Mouse (Mus musculus) CD4-positive, CD25-positive, alpha-beta regulatory T cell, adult 4 months (primary cell): Measurements from ENCODE around the gene Slc12a3. TPM values are rescaled to one million over a fixed set of nuclear protein-coding genes. Genes with fewer than 3 reads are reported as not detected.

Experiments
- ATAC-seq: one replicate; pipeline ENCODE4 v1.8.0; 2017
- polyA plus RNA-seq, 2 experiments: library from polyadenylated mRNA; unstranded; fragments of 100-300 nt; shearing (Covaris generic); gene quantifications; one replicate each; pipeline ENCODE4 v1.2.1; 2017

Slc12a3 gene
- polyA plus RNA-seq, 2 experiments from 2014 or later, result 0.19 TPM; not detected in 1

- ATAC-seq, result peak; percentile 42
These were observed 79.6 kb downstream of the Slc12a3 start for GRCm38 (mm10) chr8:94408443-94409080.

GRCm38 (mm10) chr8:94409523-94409922 lies 80.5 kb downstream of the Slc12a3 start:
- ATAC-seq, result no peak

GRCm38 (mm10) chr8:94412518-94412917 lies 83.5 kb downstream of the Slc12a3 start:
- no peak for ATAC-seq

GRCm38 (mm10) chr8:94413509-94413908 lies 84.5 kb downstream of the Slc12a3 start:
- peak; percentile 84 for ATAC-seq

- ATAC-seq, result peak; percentile 31
These were observed 86.2 kb downstream of the Slc12a3 start for GRCm38 (mm10) chr8:94415218-94415617.

Other genes starting within 250 kb of the Slc12a3 start
- 1 to 10 TPM; 7.2 to 7.5 TPM for gene Bbs2, start 230.3 kb upstream of the Slc12a3 start, polyA plus RNA-seq
- gene Mt4, start 192.0 kb upstream of the Slc12a3 start, polyA plus RNA-seq, result not detected
- not detected for gene Mt3, start 176.6 kb upstream of the Slc12a3 start, polyA plus RNA-seq
- not detected for gene Mt2, start 156.5 kb upstream of the Slc12a3 start, polyA plus RNA-seq
- gene Mt1, start 150.1 kb upstream of the Slc12a3 start, polyA plus RNA-seq, result 1 to 10 TPM; 3.5 to 4.2 TPM
- gene Nup93, start 114.6 kb upstream of the Slc12a3 start, polyA plus RNA-seq, result 10 to 100 TPM; 26.4 to 51.6 TPM
- gene Herpud1, start 57.2 kb downstream of the Slc12a3 start, polyA plus RNA-seq, result 100 to 1,000 TPM; 177 to 183 TPM
- gene Nlrc5, start 105.2 kb downstream of the Slc12a3 start, polyA plus RNA-seq, result 100 to 1,000 TPM; 186 to 214 TPM
- gene Cpne2, start 203.8 kb downstream of the Slc12a3 start, polyA plus RNA-seq, result under 1 TPM; 0.39 to 0.92 TPM